Mouse (Mus musculus): ENCODE results near the gene Iqcj. TPM values are rescaled to one million over a fixed set of nuclear protein-coding genes. Genes with fewer than 3 reads are reported as not detected.

Gene Iqcj
- polyA plus RNA-seq, 1 experiment: not detected

GRCm38 (mm10) chr3:68101343-68101742 is 209.3 kb downstream of the Iqcj start:
- H3K4me3 ChIP-seq (replicated peaks; ENCODE audit: extremely low read depth, low read depth, low read length): no peak overlapping the region
- no peak for DNase-seq
- no peaks in the 10 kb centered on the region; the same call in 1 of the 2 replicates for H3K4me1 ChIP-seq (ENCODE audit: control insufficient read depth, insufficient read depth, low read length)
- 32% methylated on average over 4 of the region's 4 CpGs for WGBS
- no peak for TF ChIP-seq POLR2A (IDR thresholded peaks at IDR 0.05; ENCODE audit: borderline replicate concordance, extremely low read depth, low read depth, low read length)
- no peak for TF ChIP-seq CTCF (IDR thresholded peaks at IDR 0.05; ENCODE audit: insufficient read depth, low read length)

GRCm38 (mm10) chr3:68105081-68105685 is 213.2 kb downstream of the Iqcj start:
- no peaks in the 10 kb centered on the region; the same call in 1 of the 2 replicates for H3K4me1 ChIP-seq (ENCODE audit: control insufficient read depth, insufficient read depth, low read length)
- no peak overlapping the region for H3K4me3 ChIP-seq (replicated peaks; ENCODE audit: extremely low read depth, low read depth, low read length)
- DNase-seq: no peak
- no peak for TF ChIP-seq CTCF (IDR thresholded peaks at IDR 0.05; ENCODE audit: insufficient read depth, low read length)
- TF ChIP-seq POLR2A (IDR thresholded peaks at IDR 0.05; ENCODE audit: borderline replicate concordance, extremely low read depth, low read depth, low read length): no peak
- WGBS: 78% methylated on average over 2 of the region's 2 CpGs

Other genes with a start within 250 kb of the Iqcj start
- gene Iqschfp, start within 50 bp of the Iqcj start, polyA plus RNA-seq (2012; rRNA removed): not detected in 2 replicates
- gene Schip1, start 172.6 kb downstream of the Iqcj start, polyA plus RNA-seq (2012; rRNA removed): 22.5 and 29.5 TPM in 2 replicates

Measured in lung, adult 2 months (tissue).